Mouse (Mus musculus) intestine, embryonic 15.5 days (tissue): ENCODE data around the gene Izumo1. TPM values are rescaled to one million over a fixed set of nuclear protein-coding genes. Genes with fewer than 3 reads are reported as not detected.
A peak's percentile ranks its signal among the peaks of the same experiment; 100 is the strongest.

Source experiments
- ATAC-seq: fragments of 200-750 bp; cut with Nextera tagmentation; 2 replicates; pipeline ENCODE4 v1.8.0; 2017; ENCODE audit warnings: moderate TSS enrichment, moderate library complexity
- H3K27ac ChIP-seq: fragments of 300-500 bp; sonication (generic); 2 replicates; pipeline ENCODE4 v1.5.1; 2015; ENCODE audit warnings: mild to moderate bottlenecking, inconsistent platforms
- H3K27me3 ChIP-seq: fragments of 300-500 bp; sonication (generic); replicated peaks from 2 replicates; pipeline ENCODE4 v1.6.1; 2015; ENCODE audit warnings: inconsistent platforms
- H3K36me3 ChIP-seq: fragments of 300-500 bp; sonication (generic); 2 replicates; pipeline ENCODE4 v1.6.1; 2015; ENCODE audit warnings: inconsistent platforms
- H3K4me1 ChIP-seq: fragments of 300-500 bp; sonication (generic); replicated peaks from 2 replicates; pipeline ENCODE4 v1.6.1; 2015; ENCODE audit warnings: inconsistent platforms
- H3K4me2 ChIP-seq: fragments of 300-500 bp; sonication (generic); replicated peaks from 2 replicates; pipeline ENCODE4 v1.6.1; 2015; ENCODE audit warnings: mild to moderate bottlenecking, inconsistent platforms
- H3K4me3 ChIP-seq: fragments of 300-500 bp; sonication (generic); replicated peaks from 2 replicates; pipeline ENCODE4 v1.5.1; 2015; ENCODE audit warnings: inconsistent platforms
- H3K9ac ChIP-seq: fragments of 300-500 bp; sonication (generic); 2 replicates; pipeline ENCODE4 v1.6.1; 2015; ENCODE audit warnings: inconsistent platforms
- H3K9me3 ChIP-seq: fragments of 300-500 bp; sonication (generic); 2 replicates; pipeline ENCODE4 v1.6.1; 2016; ENCODE audit warnings: inconsistent platforms
- WGBS: fragments of 180-500 bp; shearing (Covaris S2); methylation state at CpG from one replicate; pipeline ENCODE4 v1.1.7; 2015; 5-methylcytosine and 5-hydroxymethylcytosine counted together
- polyA plus RNA-seq: library from polyadenylated mRNA; unstranded; fragments of >200 nt; fragmentation: Nextera tagmentation; extraction: Ambion mirVana; gene quantifications from 2 replicates; pipeline ENCODE4 v1.2.1, GENCODE M21; 2015

The Izumo1 gene
- polyA plus RNA-seq: 0.13 TPM in 1 of 2 replicates, not detected in the other

DNA sequence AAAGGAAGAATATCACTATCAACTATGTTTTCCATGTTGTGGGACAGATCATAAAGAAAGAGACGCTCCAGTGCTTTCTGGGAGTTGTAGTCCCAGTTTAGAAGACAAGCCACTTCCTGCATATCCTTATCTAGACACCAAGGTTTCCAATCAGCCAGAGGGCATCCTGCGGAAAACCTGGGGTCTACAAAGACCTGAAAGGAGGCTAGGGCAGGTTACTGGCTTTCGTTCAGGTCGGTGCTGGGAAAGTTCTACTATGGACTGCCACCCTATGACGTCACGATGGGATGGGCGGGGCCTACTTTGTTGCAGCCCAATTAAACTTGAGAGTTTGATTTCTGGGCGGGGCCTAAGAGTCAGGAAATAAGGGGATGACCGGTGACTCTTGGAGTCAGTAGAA lies at the start of gene Izumo1:
TSS of gene Izumo1 (plus strand) at position 369 of the 400 bp plus-strand sequence.
- H3K27ac ChIP-seq: no peak within 1 kb of the TSS
- peaks cover 24% of the 10 kb centered on the region for H3K27me3 ChIP-seq
- no peak for ATAC-seq
- 42% methylated on average over 9 of the region's 9 CpGs for WGBS
- peaks cover 11% of the 10 kb centered on the region for H3K4me1 ChIP-seq
- H3K4me3 ChIP-seq: no peak within 1 kb of the TSS
- H3K9ac ChIP-seq: no peak within 1 kb of the TSS
- peak within 1 kb of the TSS; percentile 11; the same call in 1 of the 2 replicates for H3K4me2 ChIP-seq
- no peaks in the 10 kb centered on the region for H3K36me3 ChIP-seq
- no peaks in the 10 kb centered on the region for H3K9me3 ChIP-seq

DNA sequence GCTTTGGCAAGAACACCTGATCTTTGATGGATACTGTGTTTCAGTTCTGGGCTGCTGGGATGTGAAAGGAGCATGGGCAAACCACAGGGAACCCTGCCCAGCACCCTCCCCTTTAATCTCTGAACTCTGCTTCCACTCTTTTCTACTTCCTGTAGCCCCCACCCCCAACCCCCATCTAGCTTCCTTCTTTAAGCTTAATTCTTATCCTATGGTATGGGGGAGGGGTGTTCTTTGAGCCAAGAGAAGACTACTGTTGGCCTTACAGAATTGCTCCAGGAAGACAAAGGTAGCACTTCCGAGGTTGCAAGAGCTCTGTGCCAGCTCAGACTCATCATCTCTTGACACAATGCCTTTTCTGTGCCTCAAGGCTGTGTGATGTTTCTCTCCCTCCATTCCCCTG lies 49.6 kb upstream of the Izumo1 start:
- 46% methylated on average over 1 of the region's 1 CpGs for WGBS

DNA sequence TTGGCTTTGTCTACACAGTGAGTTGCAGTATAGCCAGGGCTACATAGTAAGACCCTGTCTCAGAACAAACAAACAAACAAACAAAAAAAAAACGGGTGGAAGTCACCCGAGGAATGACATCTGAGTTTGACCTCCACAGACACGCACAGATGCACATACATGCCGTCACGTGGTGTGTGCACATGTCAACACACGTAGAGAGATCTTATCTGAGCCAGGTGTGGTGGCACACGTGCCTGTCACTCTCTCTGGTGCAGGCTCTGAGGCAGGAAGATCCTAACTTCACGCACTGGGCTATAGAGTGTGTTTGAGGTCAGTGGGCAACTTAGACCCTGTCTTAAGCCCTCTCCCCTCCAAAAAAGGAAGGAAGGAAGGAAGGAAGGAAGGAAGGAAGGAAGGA lies 47.7 kb upstream of the Izumo1 start:
- Histone ChIP-seq H3K9me3 (no peaks in the 10 kb centered on the region), H3K4me2 (peak overlapping the region; percentile 53), H3K4me1 (peaks cover 13% of the 10 kb centered on the region), H3K9ac (no peak overlapping the region), H3K27me3 (no peaks in the 10 kb centered on the region), H3K4me3 (peak overlapping the region; percentile 27; the same call in 1 of the 2 replicates), H3K36me3 (0 out of 2 replicates have a peak, but pooled peaks cover 5% of the 10 kb centered on the region), H3K27ac (no peak overlapping the region)
- no peak for ATAC-seq
- 67% methylated on average over 8 of the region's 8 CpGs for WGBS

More for the DNA sequence above, 49.6 kb upstream of the Izumo1 start:
- no peak overlapping the region for H3K4me3 ChIP-seq
- H3K36me3 ChIP-seq: no peaks in the 10 kb centered on the region
- no peak overlapping the region for H3K4me2 ChIP-seq
- H3K27ac ChIP-seq: no peak overlapping the region
- H3K9ac ChIP-seq: no peak overlapping the region
- H3K27me3 ChIP-seq: no peaks in the 10 kb centered on the region
- no peaks in the 10 kb centered on the region for H3K9me3 ChIP-seq
- H3K4me1 ChIP-seq: peaks cover 18% of the 10 kb centered on the region
- no peak for ATAC-seq

DNA sequence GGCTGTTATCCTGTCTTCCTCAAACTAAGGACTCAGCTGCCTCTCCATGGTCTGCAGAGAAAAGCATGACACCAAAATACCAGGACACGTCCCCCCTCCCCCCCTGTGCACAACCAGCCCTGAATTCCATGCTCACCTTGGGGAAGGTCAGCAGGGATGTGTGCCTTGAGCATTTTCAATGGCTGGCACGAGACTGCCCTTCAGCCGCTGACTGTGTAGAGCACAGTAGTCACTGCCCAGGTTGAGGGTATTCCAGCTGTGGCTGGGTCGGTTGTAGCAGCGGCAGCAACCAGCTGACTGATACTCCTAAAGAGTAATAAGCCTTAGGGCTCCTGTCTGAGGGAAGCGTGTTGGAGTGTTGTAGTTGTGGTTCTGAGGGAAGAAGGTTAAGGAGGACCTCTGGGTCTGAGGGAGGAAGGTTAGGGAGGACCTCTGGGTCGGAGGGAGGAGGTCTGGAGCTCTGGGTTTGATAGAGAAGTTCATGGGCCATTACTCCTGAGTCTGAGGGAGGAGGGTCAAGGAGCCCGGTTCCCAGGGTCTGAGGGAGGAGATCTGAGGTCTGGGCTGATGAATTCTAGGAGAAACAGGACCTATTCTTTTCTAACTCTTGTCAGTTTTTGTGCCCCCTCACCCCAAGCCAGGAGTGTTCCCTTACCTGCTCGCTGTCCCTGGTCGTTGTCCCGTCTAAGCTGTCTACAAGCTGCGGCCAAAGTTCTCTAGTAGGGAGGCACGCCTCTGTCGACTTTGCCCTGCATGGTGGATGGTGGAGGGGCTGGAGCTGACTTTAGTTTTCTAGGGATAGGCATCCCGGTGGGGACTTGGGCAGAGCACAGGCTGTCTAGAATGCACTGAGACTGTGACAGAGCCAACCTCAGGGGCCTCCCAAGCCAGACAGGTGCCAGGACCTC lies 46.9 kb upstream of the Izumo1 start:
- Histone ChIP-seq H3K27me3 (no peaks in the 10 kb centered on the region), H3K27ac (peak overlapping the region; percentile 58), H3K4me3 (peak overlapping the region; percentile 27), H3K9ac (peak overlapping the region; percentile 18; the same call in 1 of the 2 replicates), H3K36me3 (0 out of 2 replicates have a peak, but pooled peaks cover 5% of the 10 kb centered on the region), H3K4me2 (peak overlapping the region; percentile 53), H3K9me3 (no peaks in the 10 kb centered on the region), H3K4me1 (peaks cover 12% of the 10 kb centered on the region)
- ATAC-seq: peak; percentile 83
- WGBS: 72% methylated on average over 15 of the region's 15 CpGs

DNA sequence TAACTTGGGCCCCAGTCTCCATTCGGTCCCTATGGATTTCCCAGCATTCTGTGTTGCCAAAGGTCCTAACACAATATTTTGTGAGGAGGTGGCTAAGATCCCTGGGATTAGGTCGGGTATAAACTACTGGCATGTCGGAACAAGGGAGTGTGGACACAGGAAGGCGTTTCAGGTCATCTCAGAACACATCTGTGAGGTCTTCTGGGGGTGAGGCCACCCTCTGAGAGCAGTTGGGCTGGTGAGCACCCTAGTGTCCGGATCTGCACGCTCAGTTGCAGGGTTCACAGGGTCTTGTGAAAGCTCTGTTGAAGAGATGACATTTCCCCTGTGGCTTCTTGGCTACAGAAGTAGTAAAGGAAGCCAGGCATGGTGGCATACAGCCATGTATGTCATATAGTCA lies 35.7 kb upstream of the Izumo1 start:
- Histone ChIP-seq H3K4me2 (no peak overlapping the region), H3K27ac (no peak overlapping the region), H3K36me3 (peaks cover 9% of the 10 kb centered on the region), H3K4me1 (0 out of 2 replicates have a peak, but pooled peaks cover 4% of the 10 kb centered on the region), H3K9me3 (no peaks in the 10 kb centered on the region), H3K27me3 (no peaks in the 10 kb centered on the region), H3K9ac (no peak overlapping the region), H3K4me3 (no peak overlapping the region)
- WGBS: 94% methylated on average over 6 of the region's 6 CpGs
- no peak for ATAC-seq

DNA sequence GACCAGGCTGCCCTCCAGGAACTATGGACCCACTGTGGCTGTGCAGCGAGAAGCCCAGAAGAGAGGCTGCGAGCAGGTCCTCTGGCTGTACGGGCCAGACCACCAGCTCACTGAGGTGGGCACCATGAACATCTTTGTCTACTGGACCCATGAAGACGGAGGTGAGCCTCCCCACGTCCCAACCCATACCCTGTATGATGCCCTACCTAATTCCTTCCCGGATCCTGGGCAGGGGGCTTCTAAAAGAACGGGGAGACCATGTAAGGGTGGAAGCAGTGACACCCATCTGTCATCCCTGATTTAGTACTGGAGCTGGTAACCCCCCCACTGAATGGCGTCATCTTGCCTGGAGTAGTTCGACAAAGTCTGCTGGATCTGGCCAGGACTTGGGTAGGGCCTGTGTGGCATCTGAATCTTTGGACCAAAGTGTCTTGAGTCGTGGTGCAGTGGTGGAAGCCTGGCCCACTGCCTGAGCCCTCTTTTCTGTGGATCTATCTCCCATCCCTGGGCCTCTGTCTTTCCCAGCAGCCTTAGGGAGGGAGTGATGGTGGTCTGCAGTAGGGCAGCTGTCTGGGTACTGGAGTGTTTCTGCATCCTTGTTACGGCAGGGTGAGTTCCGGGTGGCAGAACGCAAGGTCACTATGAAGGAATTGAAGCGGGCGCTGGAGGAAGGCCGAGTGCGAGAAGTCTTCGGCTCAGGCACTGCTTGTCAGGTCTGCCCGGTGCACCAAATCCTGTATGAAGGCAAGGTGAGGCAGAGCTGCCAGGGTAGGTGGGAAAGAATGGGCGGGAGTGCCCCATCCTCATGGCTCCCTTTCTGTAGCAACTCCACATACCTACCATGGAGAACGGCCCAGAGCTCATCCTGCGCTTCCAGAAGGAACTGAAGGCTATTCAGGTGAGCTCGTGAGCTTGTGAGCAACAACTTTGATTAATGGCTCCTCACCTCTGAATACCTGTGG lies 33.7 kb upstream of the Izumo1 start:
- no peaks in the 10 kb centered on the region for H3K27me3 ChIP-seq
- H3K4me2 ChIP-seq: no peak overlapping the region
- no peaks in the 10 kb centered on the region for H3K9me3 ChIP-seq
- H3K27ac ChIP-seq: no peak overlapping the region
- no peak overlapping the region for H3K4me3 ChIP-seq
- H3K4me1 ChIP-seq: 0 out of 2 replicates have a peak, but pooled peaks cover 4% of the 10 kb centered on the region
- peaks cover 9% of the 10 kb centered on the region for H3K36me3 ChIP-seq
- no peak for ATAC-seq
- whole genome bisulfite sequencing: 93% methylated on average over 23 of the region's 23 CpGs
- H3K9ac ChIP-seq: no peak overlapping the region

DNA sequence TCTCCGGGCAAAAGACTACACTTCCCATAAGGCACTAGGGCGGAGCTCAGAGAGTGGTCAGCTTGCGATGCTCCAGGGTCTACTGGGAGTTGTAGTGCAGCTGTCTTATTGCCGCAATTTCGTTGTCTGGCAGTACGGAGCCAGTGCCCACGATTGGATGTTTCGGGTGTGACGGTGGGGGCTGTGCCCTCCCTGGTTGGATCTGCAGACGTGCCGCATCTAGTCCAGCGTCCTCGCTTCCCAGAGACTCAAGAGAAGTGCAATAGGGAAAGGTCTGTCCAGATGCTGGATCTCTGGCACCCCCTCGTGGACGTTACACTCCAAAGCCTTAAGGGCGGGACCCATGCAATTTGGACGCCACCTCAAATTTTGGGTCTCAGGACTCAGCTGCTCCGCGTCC lies 32.4 kb upstream of the Izumo1 start:
- Histone ChIP-seq H3K4me1 (0 out of 2 replicates have a peak, but pooled peaks cover 4% of the 10 kb centered on the region), H3K4me3 (peak overlapping the region; percentile 31), H3K27ac (no peak overlapping the region), H3K9me3 (no peaks in the 10 kb centered on the region), H3K4me2 (peak overlapping the region; percentile 53), H3K27me3 (no peaks in the 10 kb centered on the region), H3K9ac (no peak overlapping the region), H3K36me3 (peaks cover 9% of the 10 kb centered on the region)
- WGBS: 3% methylated on average over 19 of the region's 19 CpGs
- peak; percentile 97 for ATAC-seq

DNA sequence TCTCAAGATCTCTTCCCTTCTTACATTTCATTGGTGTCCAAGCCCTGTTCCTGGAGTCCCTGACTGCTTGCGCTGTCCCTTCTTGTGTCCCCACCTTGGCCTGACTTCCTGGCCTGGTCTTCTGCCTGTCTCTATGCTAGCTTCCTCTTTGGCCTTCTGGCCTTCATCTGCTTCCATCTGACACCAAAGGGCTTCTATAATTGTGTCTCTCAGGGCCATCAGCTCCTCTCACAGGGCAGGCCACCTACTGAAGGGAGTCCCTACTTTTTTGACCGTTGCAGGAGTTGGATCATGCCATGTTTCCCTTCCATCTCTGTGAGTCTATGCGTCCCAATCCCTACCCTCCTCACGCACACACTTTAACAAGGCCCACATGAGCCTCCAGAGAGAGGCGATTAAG lies 31.7 kb upstream of the Izumo1 start:
- H3K9me3 ChIP-seq: no peaks in the 10 kb centered on the region
- ATAC-seq: no peak
- 93% methylated on average over 5 of the region's 5 CpGs for WGBS
- no peak overlapping the region for H3K4me3 ChIP-seq
- H3K27ac ChIP-seq: no peak overlapping the region
- no peak overlapping the region for H3K9ac ChIP-seq
- no peaks in the 10 kb centered on the region for H3K27me3 ChIP-seq
- peaks cover 9% of the 10 kb centered on the region for H3K36me3 ChIP-seq
- H3K4me2 ChIP-seq: peak overlapping the region; percentile 53; the same call in 1 of the 2 replicates
- 0 out of 2 replicates have a peak, but pooled peaks cover 4% of the 10 kb centered on the region for H3K4me1 ChIP-seq

DNA sequence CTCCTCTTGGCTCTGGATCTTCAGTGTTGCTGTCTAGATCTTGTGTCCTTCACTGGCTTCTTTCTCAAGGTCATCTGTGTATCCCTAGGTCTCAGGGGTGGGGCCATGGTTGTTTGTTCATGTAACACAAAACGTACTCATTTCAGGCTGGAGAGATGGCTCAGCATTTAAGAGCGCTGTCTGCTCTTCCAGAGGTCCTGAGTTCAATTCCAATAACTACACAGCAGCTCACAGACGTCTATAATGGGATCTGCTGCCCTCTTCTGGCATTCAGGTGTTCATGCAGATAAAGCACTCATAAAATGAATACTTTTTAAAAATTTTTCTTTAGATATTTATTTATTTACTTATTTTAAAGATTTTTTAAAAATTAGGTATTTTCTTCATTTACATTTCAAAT lies 30.7 kb upstream of the Izumo1 start:
- Histone ChIP-seq H3K36me3 (peaks cover 2% of the 10 kb centered on the region; the same call in 1 of the 2 replicates), H3K9me3 (no peaks in the 10 kb centered on the region), H3K27ac (no peak overlapping the region), H3K4me2 (no peak overlapping the region), H3K27me3 (no peaks in the 10 kb centered on the region), H3K9ac (no peak overlapping the region), H3K4me1 (0 out of 2 replicates have a peak, but pooled peaks cover 4% of the 10 kb centered on the region), H3K4me3 (no peak overlapping the region)
- no peak for ATAC-seq
- WGBS: 63% methylated on average over 3 of the region's 3 CpGs

DNA sequence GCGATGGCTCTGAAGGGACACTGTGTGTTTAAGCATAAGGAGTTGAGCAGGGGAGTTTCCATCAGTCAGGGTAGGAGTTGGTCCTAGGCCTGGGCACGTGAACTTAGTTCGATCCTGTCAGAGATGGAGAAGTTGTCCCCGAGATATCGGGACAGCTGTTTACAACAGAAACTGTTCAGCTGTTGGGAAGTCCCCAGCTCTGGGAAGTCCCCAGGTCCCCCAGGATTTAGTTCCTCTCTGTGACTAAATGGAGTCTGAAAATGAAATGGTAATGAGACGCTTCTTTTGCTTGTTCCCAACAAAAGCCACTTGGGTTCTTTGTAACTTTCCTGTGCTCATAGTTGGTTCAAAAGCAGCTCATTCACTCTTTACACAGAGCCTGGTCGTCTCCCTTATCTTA lies 29.7 kb upstream of the Izumo1 start:
- H3K4me3 ChIP-seq: no peak overlapping the region
- no peak for ATAC-seq
- H3K9ac ChIP-seq: no peak overlapping the region
- H3K27me3 ChIP-seq: no peaks in the 10 kb centered on the region
- 0 out of 2 replicates have a peak, but pooled peaks cover 4% of the 10 kb centered on the region for H3K4me1 ChIP-seq
- H3K27ac ChIP-seq: no peak overlapping the region
- no peaks in the 10 kb centered on the region for H3K9me3 ChIP-seq
- WGBS: 73% methylated on average over 7 of the region's 7 CpGs
- H3K4me2 ChIP-seq: no peak overlapping the region
- no peaks in the 10 kb centered on the region for H3K36me3 ChIP-seq

DNA sequence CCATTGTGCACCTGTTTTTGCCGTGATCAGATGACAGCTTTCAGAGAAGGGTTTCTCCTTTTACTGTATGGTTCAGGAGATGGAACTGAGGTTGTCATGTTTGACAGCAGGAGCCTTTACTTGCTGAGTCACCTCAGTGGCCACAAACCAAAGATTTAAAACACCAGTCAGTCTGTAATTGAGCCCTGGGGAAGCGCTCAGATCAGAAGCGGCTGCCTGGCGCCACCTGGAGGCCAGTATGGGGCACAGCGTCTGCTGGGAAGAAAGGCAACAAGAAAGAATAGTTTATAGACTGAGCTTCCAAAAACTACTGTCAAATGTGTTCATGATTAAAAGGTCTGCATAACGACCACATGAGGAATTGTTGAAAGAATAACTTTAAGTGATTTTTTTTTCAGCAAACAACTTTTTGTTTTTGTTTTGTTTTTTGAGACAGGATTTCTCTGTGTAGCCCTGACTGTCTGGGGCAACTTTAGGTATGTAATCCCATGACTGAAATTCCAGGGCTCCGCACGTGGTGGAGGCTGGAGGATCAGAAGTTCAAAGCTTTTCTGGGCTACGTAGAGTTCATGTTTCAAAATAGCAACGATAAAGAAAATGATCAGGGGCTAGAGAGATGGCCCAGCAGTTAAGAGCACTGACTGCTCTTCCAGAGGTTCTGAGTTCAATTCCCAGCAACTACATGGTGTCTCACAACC lies 28.3 kb upstream of the Izumo1 start:
- 0 out of 2 replicates have a peak, but pooled peaks cover 4% of the 10 kb centered on the region for H3K4me1 ChIP-seq
- no peaks in the 10 kb centered on the region for H3K36me3 ChIP-seq
- no peak overlapping the region for H3K9ac ChIP-seq
- H3K27ac ChIP-seq: no peak overlapping the region
- no peak overlapping the region for H3K4me3 ChIP-seq
- H3K27me3 ChIP-seq: no peaks in the 10 kb centered on the region
- no peak for ATAC-seq
- WGBS: 22% methylated on average over 10 of the region's 10 CpGs
- H3K9me3 ChIP-seq: no peaks in the 10 kb centered on the region
- no peak overlapping the region for H3K4me2 ChIP-seq
